Mouse (Mus musculus) C2C12 (cell line): ENCODE data around the gene Mtcl1. TPM values are rescaled to one million over a fixed set of nuclear protein-coding genes. Genes with fewer than 3 reads are reported as not detected.

ENCODE experiments used
- H3K27me3 ChIP-seq: one replicate; pipeline ENCODE4 v1.6.1; 2011; ENCODE audit not compliant: control insufficient read depth, insufficient read depth, insufficient read length
- H3K36me3 ChIP-seq: one replicate; pipeline ENCODE4 v1.6.1; 2011; ENCODE audit not compliant: control insufficient read depth, insufficient read depth
- H3K4me3 ChIP-seq: one replicate; pipeline ENCODE4 v1.5.1; 2011; ENCODE audit warnings: mild to moderate bottlenecking, control low read depth; ENCODE audit not compliant: poor library complexity, insufficient read depth, severe bottlenecking
- H3K79me2 ChIP-seq: one replicate; pipeline ENCODE4 v1.6.1; 2011; ENCODE audit not compliant: control insufficient read depth, insufficient read depth
- H3K79me3 ChIP-seq: one replicate; pipeline ENCODE4 v1.6.1; 2011; ENCODE audit warnings: low read depth, control low read depth
- H3ac ChIP-seq: one replicate; pipeline ENCODE3; 2011; ENCODE audit warnings: low read depth; ENCODE audit not compliant: control insufficient read depth, insufficient read length
- CEBPB ChIP-seq: IDR thresholded peaks from one replicate; pipeline ENCODE4 v1.6.1; 2011; ENCODE audit warnings: low read depth, mild to moderate bottlenecking, control low read depth, moderate library complexity
- CTCF ChIP-seq: IDR thresholded peaks from one replicate; pipeline ENCODE4 v1.5.1; 2011; ENCODE audit not compliant: control insufficient read depth, insufficient read depth, insufficient read length
- FOSL1 ChIP-seq: IDR thresholded peaks from one replicate; pipeline ENCODE4 v1.8.0; 2011; ENCODE audit warnings: mild to moderate bottlenecking, low read length; ENCODE audit not compliant: poor library complexity, insufficient read depth, severe bottlenecking
- MAX ChIP-seq: IDR thresholded peaks from one replicate; pipeline ENCODE4 v1.6.1; 2011; ENCODE audit warnings: mild to moderate bottlenecking, control low read depth
- MYOD1 ChIP-seq: IDR thresholded peaks from one replicate; pipeline ENCODE4 v1.6.1; 2011; ENCODE audit warnings: low read depth; ENCODE audit not compliant: control insufficient read depth, insufficient read length
- MYOG ChIP-seq: IDR thresholded peaks from one replicate; pipeline ENCODE4 v1.6.1; 2011; ENCODE audit not compliant: control insufficient read depth, insufficient read length; ENCODE audit errors: extremely low read depth
- USF1 ChIP-seq: IDR thresholded peaks from one replicate; pipeline ENCODE4 v1.6.1; 2011; ENCODE audit warnings: low read depth, mild to moderate bottlenecking, control low read depth, moderate library complexity
- polyA plus RNA-seq: library from polyadenylated mRNA; unstranded; fragments of >200 nt; fragmentation: generic; extraction: Trizol; gene quantifications from one replicate; pipeline ENCODE4 v1.2.1, GENCODE M21; 2012; ENCODE audit warnings: missing spikeins

Gene Mtcl1
- polyA plus RNA-seq, 1 experiment = 15.1 TPM

- no peaks in the 10 kb centered on the region for H3K27me3 ChIP-seq
- no peaks in the 10 kb centered on the region for H3K36me3 ChIP-seq
- peaks cover 29% of the 10 kb centered on the region for H3K79me3 ChIP-seq
- H3K4me3 ChIP-seq = no peak overlapping the region
- no peak overlapping the region for H3ac ChIP-seq
- peaks cover 88% of the 10 kb centered on the region for H3K79me2 ChIP-seq
- TF ChIP-seq MYOD1 (no peak), CEBPB (no peak), MAX (no peak), CTCF (no peak), FOSL1 (no peak), USF1 (no peak), MYOG (no peak)
These were observed 5.4 kb downstream of the Mtcl1 start for GRCm38 (mm10) chr17:66444059-66444700.

- no peaks in the 10 kb centered on the region for H3K27me3 ChIP-seq
- TF ChIP-seq MAX (no peak), USF1 (no peak), CEBPB (no peak), CTCF (no peak), MYOG (no peak), FOSL1 (no peak), MYOD1 (no peak)
- H3K36me3 ChIP-seq = peaks cover 11% of the 10 kb centered on the region
- peaks cover 49% of the 10 kb centered on the region for H3K79me2 ChIP-seq
- no peak overlapping the region for H3ac ChIP-seq
- H3K4me3 ChIP-seq = no peak overlapping the region
- H3K79me3 ChIP-seq = peaks cover 12% of the 10 kb centered on the region
These were observed 9.7 kb downstream of the Mtcl1 start for GRCm38 (mm10) chr17:66439888-66440287.

- no peak for TF ChIP-seq FOSL1
- no peak for TF ChIP-seq MYOG
- TF ChIP-seq MYOD1 = no peak
- Histone ChIP-seq H3K4me3 (no peak overlapping the region), H3K79me3 (peaks cover 12% of the 10 kb centered on the region), H3K79me2 (peaks cover 42% of the 10 kb centered on the region), H3K36me3 (peaks cover 16% of the 10 kb centered on the region), H3ac (no peak overlapping the region), H3K27me3 (no peaks in the 10 kb centered on the region)
These were observed 10.3 kb downstream of the Mtcl1 start for GRCm38 (mm10) chr17:66439051-66439753.

- no peak overlapping the region for H3ac ChIP-seq
- H3K36me3 ChIP-seq = peaks cover 18% of the 10 kb centered on the region
- H3K4me3 ChIP-seq = no peak overlapping the region
- H3K79me2 ChIP-seq = peaks cover 35% of the 10 kb centered on the region
- H3K79me3 ChIP-seq = peaks cover 12% of the 10 kb centered on the region
- H3K27me3 ChIP-seq = no peaks in the 10 kb centered on the region
- TF ChIP-seq MYOD1 = no peak
- TF ChIP-seq CEBPB = no peak
- TF ChIP-seq MAX = no peak
- TF ChIP-seq MYOG = no peak
These were observed 11.4 kb downstream of the Mtcl1 start for GRCm38 (mm10) chr17:66438137-66438536.

- no peaks in the 10 kb centered on the region for H3K27me3 ChIP-seq
- peaks cover 30% of the 10 kb centered on the region for H3K79me2 ChIP-seq
- TF ChIP-seq USF1 (no peak), FOSL1 (no peak), MYOD1 (no peak), CTCF (no peak), CEBPB (no peak), MYOG (no peak), MAX (no peak)
- H3K79me3 ChIP-seq = peaks cover 6% of the 10 kb centered on the region
- H3ac ChIP-seq = no peak overlapping the region
- H3K4me3 ChIP-seq = no peak overlapping the region
- peaks cover 27% of the 10 kb centered on the region for H3K36me3 ChIP-seq
These were observed 12.7 kb downstream of the Mtcl1 start for GRCm38 (mm10) chr17:66436811-66437210.

GRCm38 (mm10) chr17:66435982-66436381, 13.6 kb downstream of the Mtcl1 start:
- Histone ChIP-seq H3K36me3 (peaks cover 27% of the 10 kb centered on the region), H3K79me2 (peaks cover 22% of the 10 kb centered on the region), H3K79me3 (peaks cover 3% of the 10 kb centered on the region), H3K4me3 (no peak overlapping the region), H3K27me3 (no peaks in the 10 kb centered on the region), H3ac (no peak overlapping the region)
- TF ChIP-seq FOSL1 (no peak), CEBPB (no peak), CTCF (no peak), MAX (no peak), MYOG (no peak)
